Mouse (Mus musculus) ovary, adult 10 weeks (tissue): Measurements from ENCODE around the gene Zbtb42. TPM values are rescaled to one million over a fixed set of nuclear protein-coding genes. Genes with fewer than 3 reads are reported as not detected.

Experiments
- polyA plus RNA-seq: library from polyadenylated mRNA; stranded (reverse); fragments of 350-450 nt; fragmentation: Illumina TruSeq; extraction: RNeasy Lipid Tissue Mini Kit (QIAGEN cat#74804); gene quantifications from one replicate; pipeline ENCODE4 v1.2.3, GENCODE M21; 2014

Zbtb42 gene
- not detected for polyA plus RNA-seq

GRCm38 (mm10) chr12:112678555-112679026, at the start of gene Zbtb42:
Gene Zbtb42 (plus strand): TSS chr12:112678828.

DNA sequence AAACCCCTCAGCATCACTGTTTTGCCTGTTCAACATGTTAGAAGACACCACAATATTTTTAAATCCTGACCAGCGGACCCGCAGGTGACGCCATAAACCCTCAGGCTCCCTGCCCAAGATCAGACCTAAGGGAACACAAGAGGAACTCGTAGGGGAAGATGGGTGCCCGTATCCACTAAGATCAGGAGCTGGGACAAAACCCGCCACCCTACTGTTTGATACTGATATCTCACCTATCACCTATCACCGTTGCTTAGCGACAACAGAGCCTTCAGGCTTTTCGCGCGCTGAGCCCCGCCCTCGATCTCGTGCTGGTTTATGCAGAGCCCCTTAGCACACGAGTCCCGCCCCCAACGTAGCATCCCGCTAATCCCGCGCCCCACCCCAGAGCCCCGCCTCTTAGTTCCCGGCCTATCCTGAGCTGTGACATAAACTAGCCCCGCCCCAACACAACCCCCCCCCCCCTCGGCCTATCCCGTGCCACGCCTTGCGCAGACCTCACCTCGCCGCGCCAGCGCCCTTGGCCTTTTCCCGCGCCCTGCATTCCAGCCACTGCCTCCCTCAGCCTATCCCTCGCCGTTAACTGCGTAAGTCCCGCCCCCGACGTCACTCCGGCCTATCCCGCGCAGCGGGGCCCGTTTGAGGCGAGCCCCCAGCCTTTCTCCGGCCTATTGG, 34.3 kb upstream of the Zbtb42 start, which contains the start of gene Siva1:
Gene Siva1, plus strand, starts transcription at position 500 of the 675 bp plus-strand sequence.

GRCm38 (mm10) chr12:112674132-112675011, 4.3 kb upstream of the Zbtb42 start, which contains the start of gene Akt1:
Gene Akt1 (minus strand): TSS chr12:112674884.

DNA sequence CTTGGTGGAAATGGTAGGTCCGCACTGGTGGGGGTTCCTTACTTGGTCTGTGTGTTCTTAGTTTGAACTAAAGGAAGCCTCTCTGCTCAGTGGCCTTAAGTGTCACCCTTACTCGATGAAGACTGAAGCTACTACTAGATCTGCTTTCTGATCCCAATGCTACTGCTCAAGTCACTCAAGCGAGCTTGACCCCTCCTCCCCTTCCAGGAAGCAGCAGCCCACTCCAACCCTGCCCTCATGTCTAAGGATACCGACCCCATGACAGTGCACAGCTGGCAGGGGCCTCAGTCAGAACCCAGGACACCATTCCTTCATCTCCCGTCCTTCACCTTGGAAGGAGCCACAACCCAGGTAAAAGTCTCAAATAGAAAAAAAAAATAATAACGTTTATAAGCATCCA, 41.6 kb downstream of the Zbtb42 start, which contains the start of gene Cep170b:
Gene Cep170b, plus strand, starts transcription at position 240 of the 400 bp plus-strand sequence.

Other genes starting within 250 kb of the Zbtb42 start
- 0.17 TPM for gene A530016L24Rik, start 189.4 kb upstream of the Zbtb42 start, polyA plus RNA-seq
- gene Tmem179, start 162.1 kb upstream of the Zbtb42 start, polyA plus RNA-seq: not detected
- 1.6 TPM for gene Inf2, start 90.0 kb upstream of the Zbtb42 start, polyA plus RNA-seq
- gene Adssl1, start 58.8 kb upstream of the Zbtb42 start, polyA plus RNA-seq: 0.48 TPM
- gene Siva1, start 34.1 kb upstream of the Zbtb42 start, polyA plus RNA-seq: 5.2 TPM
- 7.5 TPM for gene Akt1, start 3.9 kb upstream of the Zbtb42 start, polyA plus RNA-seq
- 9.0 TPM for gene Cep170b, start 41.6 kb downstream of the Zbtb42 start, polyA plus RNA-seq
- 0.31 TPM for gene Pld4, start 81.8 kb downstream of the Zbtb42 start, polyA plus RNA-seq
- gene Ahnak2, start 123.8 kb downstream of the Zbtb42 start, polyA plus RNA-seq: 6.8 TPM
- 2.3 TPM for gene Clba1, start 130.1 kb downstream of the Zbtb42 start, polyA plus RNA-seq
- gene Cdca4, start 150.6 kb downstream of the Zbtb42 start, polyA plus RNA-seq: 18.1 TPM
- 0.17 TPM for gene Gpr132, start 189.4 kb downstream of the Zbtb42 start, polyA plus RNA-seq